Comparison of ENCODE assay signal across 27 mouse cellular contexts in genomic region chr2:170388320-170388719, GRCm38 (mm10). TPM values are rescaled to one million over a fixed set of nuclear protein-coding genes. Genes with fewer than 3 reads are reported as not detected.
DNase-seq lines count a peak whose midpoint lies in the region; ATAC-seq and TF ChIP-seq lines count a peak whose summit lies in the region.
"Had no signal": no experiment of that assay in that cellular context is flagged by ENCODE, and none has a peak within 500 bp of the region (broad histone marks: within the 10 kb centered on the region; RNA-seq: fewer than 3 reads in every experiment).

No protein-coding gene starts in this region.

- no peaks in the 10 kb centered on the region for H3K9me3 ChIP-seq in lung, embryonic 16.5 days (ENCODE audit: control insufficient read depth, low read length)
- H3K9me3 ChIP-seq: embryonic facial prominence, embryonic 12.5 days; embryonic facial prominence, embryonic 15.5 days; heart, embryonic 13.5 days; hindbrain, embryonic 12.5 days; hindbrain, embryonic 15.5 days had no signal

- no peak overlapping the region for H3K4me2 ChIP-seq in lung, embryonic 16.5 days (ENCODE audit: low read depth, low read length)
- H3K4me2 ChIP-seq: embryonic facial prominence, embryonic 12.5 days; embryonic facial prominence, embryonic 15.5 days; heart, embryonic 13.5 days; hindbrain, embryonic 12.5 days; hindbrain, embryonic 15.5 days had no signal

- no peak overlapping the region for H3K4me3 ChIP-seq in kidney, adult 2 months (ENCODE audit: insufficient read depth, low read depth, low read length)
- H3K4me3 ChIP-seq in lung, embryonic 16.5 days (ENCODE audit: low read length), result no peak overlapping the region
- no peak overlapping the region for H3K4me3 ChIP-seq in lung, adult 2 months (replicated peaks; ENCODE audit: extremely low read depth, low read depth, low read length)
- H3K4me3 ChIP-seq: embryonic facial prominence, embryonic 12.5 days; embryonic facial prominence, embryonic 15.5 days; gastrocnemius, adult 2 months; heart, embryonic 13.5 days; hindbrain, embryonic 12.5 days; hindbrain, embryonic 15.5 days had no signal

- no peak for TF ChIP-seq CTCF in kidney, adult 2 months (conservative IDR thresholded peaks at IDR 0.05; ENCODE audit: insufficient read depth, insufficient read length, low read depth, low read length)
- no peak for TF ChIP-seq CTCF in lung, adult 2 months (IDR thresholded peaks at IDR 0.05; ENCODE audit: insufficient read depth, low read length)

- no peak overlapping the region for H3K27ac ChIP-seq in kidney, adult 2 months (ENCODE audit: insufficient read depth, low read depth, low read length)
- H3K27ac ChIP-seq in lung, embryonic 16.5 days (ENCODE audit: low read length), result no peak overlapping the region
- H3K27ac ChIP-seq: embryonic facial prominence, embryonic 12.5 days; embryonic facial prominence, embryonic 15.5 days; gastrocnemius, adult 2 months; heart, embryonic 13.5 days; hindbrain, embryonic 12.5 days; hindbrain, embryonic 15.5 days had no signal

- H3K27me3 ChIP-seq in kidney, adult 2 months (replicated peaks; ENCODE audit: control insufficient read depth, insufficient read depth, low read length), result no peaks in the 10 kb centered on the region
- no peaks in the 10 kb centered on the region for H3K27me3 ChIP-seq in lung, embryonic 16.5 days (ENCODE audit: control insufficient read depth, insufficient read depth, low read depth, low read length)
- H3K27me3 ChIP-seq: embryonic facial prominence, embryonic 12.5 days; embryonic facial prominence, embryonic 15.5 days; heart, embryonic 13.5 days; hindbrain, embryonic 12.5 days; hindbrain, embryonic 15.5 days had no signal

- DNase-seq in kidney, adult 2 months, result peak; percentile 6
- DNase-seq in kidney, adult 9 months, result no peak
- no peak for DNase-seq in lung, adult 2 months
- DNase-seq in 416B (ENCODE audit: low read depth), result peak; percentile 12
- no peak for DNase-seq in layer of hippocampus, adult 11-12 months (ENCODE audit: low spot score)
- DNase-seq: adrenal gland, adult 2 months; adrenal gland, postnatal 14 days; B cell, adult 2 months; cerebellum, adult 11 months; cerebellum, adult 2 months; cerebellum, adult 9-11 months; cerebellum, postnatal 36 days; forebrain, postnatal 0 days; gastrocnemius, adult 2 months; gastrocnemius, postnatal 14 days; heart, adult 18-20 months; heart, postnatal 14 days; heart, postnatal 4 days had no signal

- no peaks in the 10 kb centered on the region for H3K36me3 ChIP-seq in kidney, adult 2 months (ENCODE audit: control insufficient read depth, insufficient read depth, low read length)
- no peaks in the 10 kb centered on the region for H3K36me3 ChIP-seq in lung, embryonic 16.5 days (ENCODE audit: control insufficient read depth, insufficient read depth, low read length)
- H3K36me3 ChIP-seq: embryonic facial prominence, embryonic 12.5 days; embryonic facial prominence, embryonic 15.5 days; heart, embryonic 13.5 days; hindbrain, embryonic 12.5 days; hindbrain, embryonic 15.5 days had no signal

- no peak for TF ChIP-seq POLR2A in kidney, adult 2 months (IDR thresholded peaks at IDR 0.05; ENCODE audit: low read depth, low read length)
- no peak for TF ChIP-seq POLR2A in lung, adult 2 months (IDR thresholded peaks at IDR 0.05; ENCODE audit: borderline replicate concordance, extremely low read depth, low read depth, low read length)

- peak; percentile 28; the same call in 1 of the 2 replicates for ATAC-seq in lung, embryonic 16.5 days (ENCODE audit: low read depth)
- peak; percentile 42 to 46; a peak in 3 of 4 replicates for ATAC-seq in hematopoietic stem cell, adult 5-6 weeks (replicated peaks in 1 of 2; ENCODE audit: insufficient read depth in 1 of 2, low FRiP score in 2 of 2, low TSS enrichment in 1 of 2, low read depth in 1 of 2, poor library complexity in 2 of 2, severe bottlenecking in 2 of 2)
- ATAC-seq in CD4-positive, CD25-positive, alpha-beta regulatory T cell, adult 4 months, result no peak
- ATAC-seq: forebrain, embryonic 14.5 days; forebrain, postnatal 0 days had no signal

- WGBS in kidney, adult 2 months, result 68% methylated on average over 5 of the region's 5 CpGs
- WGBS in lung, embryonic 16.5 days, result 49% methylated on average over 5 of the region's 5 CpGs
- 39% methylated on average over 5 of the region's 5 CpGs for WGBS in lung, adult 2 months

- no peaks in the 10 kb centered on the region for H3K4me1 ChIP-seq in kidney, adult 2 months (ENCODE audit: control insufficient read depth, insufficient read depth, low read length)
- H3K4me1 ChIP-seq in lung, embryonic 16.5 days (replicated peaks; ENCODE audit: control insufficient read depth, insufficient read depth, low read length), result no peaks in the 10 kb centered on the region
- no peaks in the 10 kb centered on the region for H3K4me1 ChIP-seq in lung, adult 2 months (ENCODE audit: control insufficient read depth, insufficient read depth, low read length)
- H3K4me1 ChIP-seq: embryonic facial prominence, embryonic 12.5 days; embryonic facial prominence, embryonic 15.5 days; hindbrain, embryonic 15.5 days had no signal

- no peak overlapping the region for H3K9ac ChIP-seq in lung, embryonic 16.5 days (ENCODE audit: low read length)
- H3K9ac ChIP-seq: embryonic facial prominence, embryonic 12.5 days; embryonic facial prominence, embryonic 15.5 days; forebrain, postnatal 0 days; heart, embryonic 13.5 days; hindbrain, embryonic 12.5 days; hindbrain, embryonic 15.5 days had no signal

RNA-seq across cellular contexts. Expression of gene Bcas1, which starts 39.3 kb away (rescaled TPM):
- polyA plus RNA-seq in kidney, adult 2 months (2012; rRNA removed), result 0.29 and 0.45 TPM in 2 replicates
- polyA plus RNA-seq in lung, embryonic 16.5 days (2015; fragmentation: Nextera tagmentation; extraction: Ambion mirVana), result 3.7 and 5.4 TPM in 2 replicates
- polyA plus RNA-seq in lung, adult 2 months (2012; rRNA removed), result 2.2 and 3.2 TPM in 2 replicates
- 0.44 TPM in 1 of 2 replicates, not detected in the other for total RNA-seq in hematopoietic stem cell, adult 5-6 weeks (2017)
- polyA plus RNA-seq in CD4-positive, CD25-positive, alpha-beta regulatory T cell, adult 4 months (2017; shearing (Covaris generic)), result 1 to 10 TPM; 5.1 to 8.0 TPM
- polyA plus RNA-seq: adrenal gland, adult 2 months had no signal

Comparison
In these comparisons a context has a peak if more than half of its experiments do, and no peak if none do; other contexts are left out.
1. DNase-seq: peak in kidney, adult 2 months (single experiment) and 416B (single experiment); none in kidney, adult 9 months (single experiment), lung, adult 2 months (single experiment) and layer of hippocampus, adult 11-12 months (single experiment).